Mouse (Mus musculus) NIH3T3 (cell line): ENCODE data around the gene Zfp827.
A peak's percentile ranks its signal among the peaks of the same experiment; 100 is the strongest.

ENCODE experiments used
- DNase-seq: peaks from one replicate; pipeline ENCODE4 v3.0.0-alpha.2; 2012; ENCODE audit warnings: low read depth

Gene Zfp827

DNA sequence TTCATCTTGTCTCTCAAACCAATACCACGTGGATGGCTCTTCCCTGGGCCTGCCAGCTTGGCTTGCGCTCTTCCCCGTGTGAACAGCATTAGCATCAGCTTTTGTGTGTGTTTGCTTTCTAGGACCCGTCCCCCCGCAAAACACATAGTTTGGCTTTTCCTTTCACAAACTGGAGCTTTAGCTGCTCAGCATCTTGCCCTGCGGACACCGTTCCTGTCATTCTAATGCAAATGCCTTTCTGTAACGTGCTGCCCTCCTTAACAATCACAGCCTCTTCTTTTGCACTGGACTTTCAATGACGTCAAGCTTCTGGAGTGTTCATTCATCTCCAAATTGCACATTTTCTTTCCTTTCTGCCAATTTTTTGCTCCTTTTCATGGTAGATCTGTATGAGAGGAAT lies 196.1 kb downstream of the Zfp827 start:
- DNase-seq, result no peak

- no peak for DNase-seq
Observed at GRCm38 (mm10) chr8:79225586-79225985, 197.3 kb downstream of the Zfp827 start.

GRCm38 (mm10) chr8:79226046-79226445 lies 197.8 kb downstream of the Zfp827 start:
- DNase-seq, result no peak

DNA sequence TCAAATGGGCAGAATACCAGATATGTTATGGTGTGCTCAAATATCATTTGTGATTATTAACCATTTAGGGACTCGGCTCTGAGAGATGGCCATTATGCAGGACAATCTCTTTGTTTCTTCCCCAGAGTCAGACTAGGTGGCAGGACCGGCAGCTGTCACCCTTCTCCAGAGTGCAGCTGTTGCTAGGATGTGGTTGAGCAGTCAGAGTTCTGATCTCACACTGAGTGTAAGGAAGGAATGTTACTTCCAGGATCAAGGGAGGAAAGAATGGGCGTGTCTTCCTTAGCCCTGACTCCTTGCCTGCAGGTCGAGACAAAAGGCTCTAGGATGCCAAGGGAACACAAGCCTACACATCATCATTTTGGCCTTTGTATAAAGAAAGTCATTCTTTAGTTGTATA lies 199.0 kb downstream of the Zfp827 start:
- no peak for DNase-seq

DNA sequence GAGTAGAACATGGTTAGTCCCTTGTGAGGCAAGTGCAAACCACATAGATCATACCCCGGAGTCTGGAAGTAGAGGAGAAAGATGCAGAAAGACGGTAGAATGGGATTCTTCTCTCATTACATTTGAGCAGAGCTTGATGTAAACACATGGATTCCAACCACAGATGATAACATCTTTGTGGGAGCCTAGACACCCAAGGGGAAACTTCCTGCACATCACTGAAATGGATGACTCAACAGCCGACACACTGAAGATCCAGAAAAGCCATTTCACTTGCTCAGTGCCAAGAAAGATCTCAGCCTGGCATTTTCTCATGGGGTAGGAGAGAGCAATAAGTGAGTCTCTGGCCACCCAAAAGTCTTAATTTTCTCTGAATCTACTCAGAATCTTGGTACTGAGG lies 199.7 kb downstream of the Zfp827 start:
- peak; percentile 76 for DNase-seq

DNA sequence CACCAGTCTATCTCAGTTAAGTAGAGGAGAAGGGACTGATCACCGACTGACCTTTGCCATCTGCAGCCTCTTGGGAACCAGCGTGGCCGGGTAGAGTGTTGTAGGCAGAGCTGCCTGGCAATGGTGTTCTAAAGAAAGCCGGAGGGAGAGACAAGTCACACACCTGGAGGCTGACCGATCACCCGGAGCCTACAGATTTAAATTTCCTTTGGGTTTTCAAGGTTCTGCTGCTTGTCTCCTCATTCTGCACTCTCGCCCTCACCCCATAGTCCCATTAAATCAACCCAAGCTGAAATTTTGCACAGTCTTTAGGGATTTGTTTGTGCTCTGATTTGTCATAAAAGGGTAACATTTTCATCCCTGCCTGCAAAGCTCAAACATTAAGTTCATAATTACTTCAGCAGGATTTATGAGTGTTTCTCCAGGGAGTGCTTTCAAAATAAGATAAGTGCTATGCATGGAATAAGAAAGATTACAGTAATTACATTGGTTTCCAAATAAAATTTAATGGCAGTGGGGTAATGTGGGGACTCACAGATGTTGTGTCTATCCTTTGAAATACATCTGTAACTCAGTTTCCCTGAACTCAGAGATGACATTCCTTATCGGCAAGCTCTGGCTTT lies 201.1 kb downstream of the Zfp827 start:
- DNase-seq, result no peak

GRCm38 (mm10) chr8:79239320-79239719 lies 211.1 kb downstream of the Zfp827 start:
- DNase-seq, result no peak

GRCm38 (mm10) chr8:79239996-79240395 lies 211.8 kb downstream of the Zfp827 start:
- peak; percentile 56 for DNase-seq
